Mouse (Mus musculus) T-cell, adult 2 months (primary cell): ENCODE results near the gene 4833420G17Rik.
A peak's percentile ranks its signal among the peaks of the same experiment; 100 is the strongest.
"Not testable (repeated sequence)": the region's sequence is repeated elsewhere in the genome, so short reads cannot be mapped to it uniquely, and the experiment has no call there.

Source experiments
- DNase-seq: peaks from one replicate; pipeline ENCODE4 v3.0.0; 2022; ENCODE audit warnings: low spot score

The 4833420G17Rik gene

GRCm38 (mm10) chr13:119462596-119463560, at the start of gene 4833420G17Rik:
4833420G17Rik (plus strand) TSS chr13:119462768.
- DNase-seq: peak; percentile 90

- DNase-seq: no peak
Observed at GRCm38 (mm10) chr13:119413026-119413425, 49.5 kb upstream of the 4833420G17Rik start.

GRCm38 (mm10) chr13:119418479-119418878, 44.1 kb upstream of the 4833420G17Rik start:
- no peak for DNase-seq

- DNase-seq: no peak
Observed at GRCm38 (mm10) chr13:119430164-119430563, 32.4 kb upstream of the 4833420G17Rik start.

GRCm38 (mm10) chr13:119432041-119432440, 30.5 kb upstream of the 4833420G17Rik start:
- DNase-seq: no peak

- DNase-seq: no peak
Observed at GRCm38 (mm10) chr13:119434359-119434758, 28.2 kb upstream of the 4833420G17Rik start.

- no peak for DNase-seq
Observed at GRCm38 (mm10) chr13:119442244-119442643, 20.3 kb upstream of the 4833420G17Rik start.

GRCm38 (mm10) chr13:119453563-119453962, 9.0 kb upstream of the 4833420G17Rik start:
- DNase-seq: no peak

- no peak for DNase-seq
Observed at GRCm38 (mm10) chr13:119455082-119455481, 7.5 kb upstream of the 4833420G17Rik start.

GRCm38 (mm10) chr13:119456342-119456741, 6.2 kb upstream of the 4833420G17Rik start:
- DNase-seq: no peak

- no peak for DNase-seq
Observed at GRCm38 (mm10) chr13:119461900-119462595, 520 bp upstream of the 4833420G17Rik start.

- no peak for DNase-seq
Observed at GRCm38 (mm10) chr13:119476631-119477030, 14.1 kb downstream of the 4833420G17Rik start.

- DNase-seq: no peak
Observed at GRCm38 (mm10) chr13:119477789-119478188, 15.2 kb downstream of the 4833420G17Rik start.

- no peak for DNase-seq
Observed at GRCm38 (mm10) chr13:119487354-119487753, 24.8 kb downstream of the 4833420G17Rik start.

- DNase-seq: peak; percentile 79
Observed at GRCm38 (mm10) chr13:119487880-119488580, 25.5 kb downstream of the 4833420G17Rik start, which contains the start of the genes Tmem267 and 3110070M22Rik. Tmem267 (plus strand) TSS chr13:119488039. 3110070M22Rik (minus strand) TSS chr13:119488383.

- not testable (repeated sequence) for DNase-seq
Observed at GRCm38 (mm10) chr13:119492083-119492482, 29.5 kb downstream of the 4833420G17Rik start.

GRCm38 (mm10) chr13:119494938-119495337, 32.4 kb downstream of the 4833420G17Rik start:
- DNase-seq: not testable (repeated sequence)
